Mouse (Mus musculus) gastrocnemius, postnatal 36 days (tissue): Measurements from ENCODE around the gene Zfp672. TPM values are rescaled to one million over a fixed set of nuclear protein-coding genes. Genes with fewer than 3 reads are reported as not detected.
"Not testable (repeated sequence)": the region's sequence is repeated elsewhere in the genome, so short reads cannot be mapped to it uniquely, and the experiment has no call there.

Source experiments
- DNase-seq, 2 experiments: peaks; one replicate each; pipeline ENCODE4 v3.0.0; 2022
- intact Hi-C: fragments of 180-260 bp; cut with DNase I; formaldehyde crosslinking; loops from one replicate; pipeline ENCODE4 v1.15.1; 2025
- long read RNA-seq, 2 experiments: library from polyadenylated mRNA; stranded (forward); transcript quantifications; one replicate each; pipeline ENCODE4 v2.0.0; 2021
- total RNA-seq, 2 experiments: library from RNA; stranded (reverse); gene quantifications; 2 replicates each; pipeline ENCODE4 v1.2.3; 2021

The Zfp672 gene
- total RNA-seq, result 10 to 100 TPM; 36.7 to 41.7 TPM
- long read RNA-seq, experiment 1, transcript Zfp672-206 (3 exons, 426 nt), result major isoform, 29 of 58 reads
- long read RNA-seq, experiment 1, transcript Zfp672-205 (3 exons, 423 nt), result minor isoform, 14 of 58 reads
- long read RNA-seq, experiment 1, partial matches to known transcripts, result 0 of 58 reads
- long read RNA-seq, experiment 1, other reads (novel, unspliced or antisense), result 14 of 58 reads
- long read RNA-seq, experiment 2, transcript Zfp672-206 (3 exons, 426 nt), result major isoform, 27 of 58 reads
- long read RNA-seq, experiment 2, transcript Zfp672-205 (3 exons, 423 nt), result minor isoform, 8 of 58 reads
- long read RNA-seq, experiment 2, partial matches to known transcripts, result 2 of 58 reads
- long read RNA-seq, experiment 2, other reads (novel, unspliced or antisense), result 18 of 58 reads

- peak; percentile 80 to 82 for DNase-seq
- intact Hi-C loops, result no loop called here
Measured at GRCm38 (mm10) chr11:58330276-58331148, at the start of gene Zfp672, which contains the start of gene Sh3bp5l. TSS of gene Zfp672 (minus strand) at chr11:58330339. TSS of gene Sh3bp5l (plus strand) at chr11:58330724.

DNA sequence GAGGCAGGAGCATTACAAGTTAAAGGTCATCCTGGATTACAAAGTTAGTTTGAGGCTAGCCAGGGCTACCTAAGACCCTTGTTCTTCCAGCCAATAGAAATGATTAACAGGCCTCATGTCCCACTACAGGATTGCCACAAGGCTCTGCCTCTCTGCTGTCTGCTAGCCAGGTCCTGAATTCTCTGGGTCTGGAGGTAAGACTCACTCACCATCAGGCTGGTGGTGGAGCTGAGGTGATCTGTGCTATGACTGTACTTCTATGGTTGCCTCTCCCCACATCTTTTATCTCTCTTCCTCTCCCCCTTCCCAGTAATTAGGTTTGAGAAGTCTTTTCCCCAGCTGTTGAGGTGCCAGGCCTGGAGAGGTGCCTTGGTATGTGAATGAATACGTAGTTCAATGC, 49.4 kb upstream of the Zfp672 start:
- no peak for DNase-seq
- intact Hi-C loops, result no loop called here

DNA sequence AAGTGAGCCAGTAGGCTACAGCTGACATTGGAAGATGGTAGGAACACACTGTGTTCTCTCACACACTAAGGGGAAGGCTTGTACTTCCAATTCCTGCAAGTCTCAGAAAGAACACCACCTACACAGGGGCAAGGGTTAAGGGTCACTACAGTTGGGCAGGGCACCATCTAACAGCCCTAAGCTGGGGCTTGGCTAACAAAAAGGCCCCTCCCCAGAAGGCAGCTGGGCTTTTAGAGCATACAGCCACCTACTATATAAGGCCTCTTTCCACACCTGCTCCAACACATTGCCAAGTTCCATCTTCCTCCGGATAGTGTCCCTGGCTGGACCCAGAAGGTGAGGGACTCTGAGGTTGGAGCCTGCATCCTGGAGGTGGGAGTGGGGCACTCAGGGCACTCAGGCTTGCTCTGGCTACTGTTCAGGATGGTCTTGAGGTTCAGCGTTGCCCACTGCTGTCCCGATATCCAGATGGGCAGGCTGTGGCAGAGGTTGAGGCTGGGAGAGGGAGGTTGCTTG, 48.7 kb upstream of the Zfp672 start, which contains the start of gene Lypd8:
Gene Lypd8 (plus strand): TSS at position 281 of the 516 bp plus-strand sequence.
- intact Hi-C loops, result no loop called here
- DNase-seq, result no peak

DNA sequence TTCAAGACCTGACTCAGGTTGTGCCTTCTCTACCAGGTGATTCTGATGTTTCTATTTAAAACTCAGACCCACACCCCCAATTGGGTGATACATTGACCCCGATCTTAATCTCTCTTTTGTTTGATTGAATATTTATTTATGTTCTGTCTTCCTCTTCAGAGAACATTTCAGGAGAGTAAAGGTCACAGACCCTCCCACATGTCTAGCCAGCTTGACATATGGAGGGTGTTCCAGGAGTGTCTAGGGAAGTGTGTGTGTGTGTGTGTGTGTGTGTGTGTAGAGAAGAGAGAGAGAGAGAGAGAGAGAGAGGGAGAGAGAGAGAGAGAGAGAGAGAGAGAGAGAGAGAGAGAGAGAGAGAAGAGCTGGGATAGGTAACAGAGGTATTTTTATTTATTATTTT, 47.5 kb upstream of the Zfp672 start:
- intact Hi-C loops, result no loop called here
- DNase-seq, result no peak

GRCm38 (mm10) chr11:58377273-58377672, 47.1 kb upstream of the Zfp672 start:
- intact Hi-C loops, result no loop called here
- DNase-seq, result no peak

DNA sequence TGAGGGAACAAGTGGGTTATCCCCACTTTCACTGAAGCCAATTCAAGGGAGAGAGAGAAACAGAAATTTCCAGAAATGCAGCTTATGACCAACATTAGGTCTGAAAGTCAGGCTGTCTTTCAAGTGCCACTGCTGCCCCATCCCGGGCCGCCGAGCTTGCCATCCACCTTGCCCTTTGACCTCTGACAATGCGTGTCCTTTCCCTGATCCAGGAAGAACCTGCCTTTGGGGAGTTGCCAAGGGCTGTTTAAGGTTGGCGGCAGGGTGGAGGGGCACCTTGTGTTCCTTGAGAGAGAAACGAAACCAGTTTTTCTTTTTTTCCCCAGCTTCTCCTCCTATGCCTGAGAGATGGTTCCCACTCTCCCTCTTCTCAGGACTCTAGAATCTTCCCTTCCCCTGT, 36.1 kb upstream of the Zfp672 start:
- intact Hi-C loops, DNase-seq: not testable (repeated sequence)

DNA sequence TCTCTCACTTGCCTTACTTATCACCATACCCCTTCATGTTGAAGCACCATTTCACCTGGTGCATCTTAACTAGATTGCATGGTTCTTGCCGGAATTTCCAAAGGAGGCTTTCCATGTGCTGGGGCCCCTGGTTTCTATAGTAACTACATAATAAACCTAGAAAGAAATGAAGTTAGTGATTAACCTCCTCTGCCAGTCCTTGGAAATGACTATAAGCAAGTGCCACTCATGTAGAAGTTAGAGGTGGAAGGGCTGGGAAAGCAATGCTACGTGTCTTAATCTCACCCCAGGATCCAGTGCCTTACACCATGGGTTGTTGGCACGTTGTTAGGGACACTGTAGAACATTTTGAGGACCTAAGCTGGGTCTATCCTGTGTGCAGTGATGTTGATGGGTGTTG, 34.3 kb upstream of the Zfp672 start:
- no peak for DNase-seq
- intact Hi-C loops, result no loop called here

DNA sequence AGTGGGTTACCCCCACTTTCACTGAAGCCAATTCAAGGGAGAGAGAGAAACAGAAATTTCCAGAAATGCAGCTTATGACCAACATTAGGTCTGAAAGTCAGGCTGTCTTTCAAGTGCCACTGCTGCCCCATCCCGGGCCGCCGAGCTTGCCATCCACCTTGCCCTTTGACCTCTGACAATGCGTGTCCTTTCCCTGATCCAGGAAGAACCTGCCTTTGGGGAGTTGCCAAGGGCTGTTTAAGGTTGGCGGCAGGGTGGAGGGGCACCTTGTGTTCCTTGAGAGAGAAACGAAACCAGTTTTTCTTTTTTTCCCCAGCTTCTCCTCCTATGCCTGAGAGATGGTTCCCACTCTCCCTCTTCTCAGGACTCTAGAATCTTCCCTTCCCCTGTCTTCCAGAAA, 32.4 kb upstream of the Zfp672 start:
- intact Hi-C loops, DNase-seq: not testable (repeated sequence)

DNA sequence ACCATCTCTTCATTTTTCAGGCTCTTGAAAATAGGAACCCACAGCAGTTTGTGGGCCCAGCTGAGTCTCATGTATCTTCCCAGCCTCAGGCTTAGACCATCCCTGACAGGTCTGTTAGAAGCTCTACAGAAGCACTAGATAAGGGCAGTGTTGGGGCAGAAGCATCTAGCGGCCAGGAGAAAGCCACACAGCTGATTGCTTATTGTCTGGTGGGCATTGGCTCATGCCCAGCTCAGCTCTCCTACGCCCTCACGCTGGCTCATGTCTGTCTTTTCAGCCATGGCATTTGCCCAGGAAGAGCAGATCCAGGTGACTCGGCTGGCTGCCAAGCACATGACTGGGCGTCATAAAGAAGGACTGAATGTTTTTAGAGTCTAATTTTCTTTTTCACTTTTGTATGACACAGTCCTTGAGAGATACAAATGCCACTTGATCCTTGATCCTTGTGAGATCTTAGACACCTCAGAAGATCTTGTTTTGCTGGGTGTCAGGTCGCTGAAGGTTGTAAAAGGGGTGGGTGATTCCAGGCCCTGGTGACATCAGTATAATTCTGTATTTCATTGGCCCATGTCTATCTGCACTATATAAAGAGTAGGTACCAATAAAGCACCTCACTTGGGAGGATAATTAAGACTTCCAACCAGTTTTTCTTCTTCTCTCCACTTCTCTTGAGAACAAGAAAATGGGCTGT, 27.9 kb upstream of the Zfp672 start:
- intact Hi-C loops, result no loop called here
- no peak for DNase-seq

DNA sequence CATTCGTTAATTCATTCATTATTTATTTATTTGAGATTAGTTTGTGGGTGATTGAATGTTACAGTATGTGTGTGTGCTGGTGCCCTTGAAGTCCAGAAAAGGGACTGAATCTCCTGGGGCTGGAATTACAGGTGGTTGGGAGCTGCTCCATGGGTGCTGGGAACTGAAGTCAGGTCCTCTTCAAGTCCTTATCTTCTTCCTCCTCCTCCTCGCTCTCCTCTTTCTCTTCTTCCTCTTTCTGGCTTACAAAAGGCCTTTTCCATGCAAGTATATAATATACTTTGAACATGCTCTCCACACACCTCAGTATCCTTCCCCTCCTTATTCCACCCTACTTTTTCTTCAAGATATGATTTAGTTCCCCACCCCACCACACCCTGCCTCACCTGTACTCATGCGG, 26.9 kb upstream of the Zfp672 start:
- intact Hi-C loops, result no loop called here
- DNase-seq, result no peak

DNA sequence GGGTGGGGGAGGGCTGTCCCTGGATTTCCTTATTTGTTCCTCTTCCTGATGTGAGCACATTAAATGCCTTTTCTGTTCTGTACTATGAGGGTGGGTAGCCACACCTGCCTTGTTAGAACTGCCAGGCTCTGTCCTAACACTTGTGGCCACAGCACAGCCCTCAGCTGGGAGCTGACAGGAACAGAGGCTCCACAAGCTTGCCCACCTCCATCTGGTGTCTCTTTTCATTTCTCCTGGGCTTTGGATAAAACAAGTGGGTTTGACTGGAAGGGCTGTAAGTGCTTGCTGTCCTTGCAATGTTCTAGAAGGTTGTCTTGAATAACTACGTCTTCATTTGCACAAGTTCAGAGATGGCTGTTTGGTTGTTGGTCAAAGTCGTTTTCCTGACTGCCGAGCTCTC, 24.8 kb upstream of the Zfp672 start:
- no peak for DNase-seq
- intact Hi-C loops, result no loop called here

GRCm38 (mm10) chr11:58354476-58354875, 24.3 kb upstream of the Zfp672 start:
- no peak for DNase-seq
- intact Hi-C loops, result no loop called here

DNA sequence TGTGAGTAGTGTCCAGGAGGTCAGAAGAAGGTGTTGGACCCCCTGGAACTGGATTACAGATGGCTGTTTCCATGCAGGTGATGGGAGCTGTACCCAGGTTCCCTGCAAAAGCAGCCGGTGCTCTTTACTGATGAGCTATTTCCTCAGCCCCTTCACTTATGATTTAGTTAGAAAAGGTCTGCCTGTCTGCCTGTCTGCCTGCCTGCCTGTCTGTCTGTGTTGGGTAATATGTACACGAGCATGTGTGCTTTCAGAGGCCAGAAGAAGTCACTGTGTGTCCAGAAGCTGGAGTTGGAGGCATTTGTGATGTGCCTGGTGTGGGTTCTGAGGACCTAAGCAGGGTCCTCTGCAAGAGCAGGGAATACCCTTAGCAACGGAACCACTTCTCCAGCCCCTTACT, 23.6 kb upstream of the Zfp672 start:
- no peak for DNase-seq
- intact Hi-C loops, result no loop called here

GRCm38 (mm10) chr11:58352681-58353548, 22.8 kb upstream of the Zfp672 start:
- DNase-seq, result no peak
- intact Hi-C loops, result no loop called here

DNA sequence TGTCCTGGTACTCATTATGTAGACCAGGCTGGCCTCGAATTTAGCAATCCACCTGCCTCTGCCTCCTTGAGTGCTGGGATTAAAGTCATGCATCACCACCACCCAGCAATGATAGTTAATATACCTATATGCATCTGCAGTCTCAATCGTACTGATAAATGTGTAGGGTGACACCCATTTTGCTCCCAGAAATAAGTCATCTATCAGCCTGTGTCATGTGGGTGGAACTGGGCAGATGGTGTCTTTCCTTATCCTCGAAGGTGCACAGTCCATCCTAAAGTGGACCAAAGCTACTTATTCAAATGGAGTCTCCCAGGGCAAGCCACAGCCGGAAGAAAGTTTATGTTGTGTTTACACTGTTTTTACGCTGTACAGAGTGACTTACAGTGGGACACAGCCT, 21.0 kb upstream of the Zfp672 start:
- intact Hi-C loops, result no loop called here
- DNase-seq, result no peak

DNA sequence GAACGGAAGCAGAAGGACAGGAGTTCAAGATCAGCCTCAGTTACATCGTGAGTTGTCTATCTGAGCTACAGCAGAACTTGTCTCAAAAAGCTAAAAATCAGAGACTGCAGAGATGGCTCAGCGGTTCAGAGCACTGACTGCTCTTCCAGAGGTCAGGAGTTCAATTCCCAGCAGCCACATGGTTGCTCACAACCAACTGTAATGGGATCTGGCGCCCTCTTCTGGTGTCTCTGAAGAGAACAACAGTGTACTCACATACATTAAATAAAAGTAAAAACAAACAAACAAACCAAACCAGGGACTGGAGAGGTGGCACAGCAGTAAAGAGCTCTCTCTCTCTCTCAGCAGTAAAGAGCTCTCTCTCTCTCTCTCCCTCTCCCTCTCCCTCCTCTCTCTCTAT, 20.5 kb upstream of the Zfp672 start:
- no peak for DNase-seq
- intact Hi-C loops, result no loop called here

GRCm38 (mm10) chr11:58346745-58347144, 16.6 kb upstream of the Zfp672 start:
- intact Hi-C loops, result no loop called here
- DNase-seq, result no peak

DNA sequence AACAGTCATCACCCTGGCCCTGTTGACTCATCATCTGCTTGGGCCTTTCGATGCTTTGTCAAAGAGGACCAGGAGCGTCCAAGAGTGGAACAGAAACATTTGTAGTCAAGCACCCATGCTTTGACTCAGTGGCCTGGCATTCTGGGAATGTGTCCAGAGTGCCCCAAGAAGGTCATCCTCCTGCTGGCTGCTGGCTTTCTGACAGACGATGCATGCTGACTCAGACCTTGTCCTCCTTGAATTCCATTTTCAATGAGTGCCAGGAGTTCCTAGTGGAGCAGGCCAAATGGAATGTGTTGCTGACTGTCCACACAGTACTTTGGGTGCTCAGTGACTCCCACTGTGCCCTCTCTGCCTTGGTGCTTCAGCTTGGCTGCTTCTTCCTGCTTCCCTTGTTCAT, 4.6 kb upstream of the Zfp672 start:
- DNase-seq, result peak in 1 of 2 experiments; percentile 29
- intact Hi-C loops, result no loop called here

DNA sequence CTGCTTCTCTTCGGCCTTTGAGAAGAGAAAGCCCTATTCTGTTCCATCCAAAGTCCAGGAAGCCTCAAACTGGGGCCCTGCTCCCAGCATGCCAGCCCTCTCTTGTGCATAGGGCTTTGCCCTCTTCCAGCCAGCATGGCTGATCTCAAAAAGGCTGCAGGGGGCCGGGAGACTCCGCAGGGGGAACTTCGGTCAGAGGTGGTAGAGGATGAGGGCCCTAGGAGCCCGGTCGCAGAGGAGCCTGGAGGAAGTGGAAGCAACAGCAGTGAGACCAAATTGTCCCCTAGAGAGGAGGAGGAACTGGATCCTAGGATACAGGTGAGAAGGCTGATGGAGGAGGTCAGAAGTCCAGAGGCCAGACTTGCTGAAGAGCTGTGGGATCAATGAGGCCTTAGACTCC, 1.4 kb upstream of the Zfp672 start:
- no peak for DNase-seq
- intact Hi-C loops, result no loop called here

- intact Hi-C loops, result no loop called here
- no peak for DNase-seq
Measured at GRCm38 (mm10) chr11:58331149-58331495, 983 bp upstream of the Zfp672 start.
